Mouse (Mus musculus) neutrophil, adult 5-6 weeks (primary cell): ENCODE data around the gene Scn4a. TPM values are rescaled to one million over a fixed set of nuclear protein-coding genes. Genes with fewer than 3 reads are reported as not detected.

Experiments
- ATAC-seq: fragments of 151-379, 151-347 bp; 2 replicates; pipeline ENCODE4 v1.8.0; 2017; ENCODE audit warnings: mild to moderate bottlenecking, moderate TSS enrichment; ENCODE audit not compliant: insufficient number of reproducible peaks, poor library complexity, low FRiP score, severe bottlenecking; ENCODE audit errors: extremely low read depth
- total RNA-seq: library from RNA; stranded (forward); fragments of 200-1000 nt; gene quantifications from 2 replicates; pipeline ENCODE4 v1.2.3, GENCODE M21; 2017

Scn4a gene
- total RNA-seq, 1 experiment from 2014 or later, result 8.0 TPM

DNA sequence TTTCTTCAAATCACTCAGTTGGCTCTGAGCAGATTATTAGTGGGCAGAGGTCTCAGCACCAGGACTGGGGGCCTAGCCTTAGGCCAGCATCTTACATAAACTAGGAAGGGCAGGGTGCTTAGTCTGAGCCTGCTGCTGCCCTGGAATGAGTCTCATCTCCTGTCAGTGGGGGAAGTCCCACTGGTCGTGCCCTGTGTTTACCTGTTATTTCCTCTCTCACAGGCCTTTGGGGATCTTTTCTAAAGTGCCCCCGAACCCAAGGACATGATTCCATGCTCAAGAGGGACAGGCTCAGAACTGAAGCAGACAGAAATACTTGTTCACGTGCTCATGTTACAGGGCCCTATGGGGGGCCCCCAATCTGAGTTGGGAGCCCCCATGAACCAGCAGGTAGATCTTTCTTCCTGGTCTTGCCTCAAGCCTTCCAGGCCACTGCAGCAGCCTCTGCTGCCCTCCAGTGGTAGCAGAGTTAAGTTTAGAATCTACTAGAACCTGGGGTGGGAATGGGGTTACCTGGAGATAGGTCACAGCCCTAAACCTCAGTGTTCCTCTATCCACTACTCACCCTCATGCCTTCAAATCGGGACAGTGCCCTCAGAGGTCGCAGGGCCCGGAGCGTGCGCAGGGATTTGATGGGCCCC is 27.4 kb downstream of the Scn4a start:
- peak; percentile 58 for ATAC-seq

DNA sequence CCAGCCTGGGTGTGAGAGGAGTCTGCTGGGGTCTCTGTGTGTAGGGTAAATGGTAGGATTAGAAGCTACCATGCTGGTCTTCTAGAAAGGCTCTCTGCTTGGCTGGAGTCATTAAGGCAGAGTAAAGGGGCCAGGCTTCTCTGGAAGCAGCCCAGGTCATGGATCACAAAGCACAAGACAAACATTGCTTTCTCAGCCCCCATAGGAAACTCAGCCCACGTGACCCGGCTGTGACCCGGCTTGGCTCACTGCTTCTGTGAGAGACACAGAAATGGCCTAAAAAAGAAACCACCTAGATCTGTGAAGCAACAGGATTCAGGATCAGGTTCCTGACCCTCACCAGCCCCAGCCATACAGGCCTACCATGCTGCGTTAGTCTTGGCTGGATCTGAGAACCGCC is 28.2 kb downstream of the Scn4a start:
- ATAC-seq, result peak; percentile 51

DNA sequence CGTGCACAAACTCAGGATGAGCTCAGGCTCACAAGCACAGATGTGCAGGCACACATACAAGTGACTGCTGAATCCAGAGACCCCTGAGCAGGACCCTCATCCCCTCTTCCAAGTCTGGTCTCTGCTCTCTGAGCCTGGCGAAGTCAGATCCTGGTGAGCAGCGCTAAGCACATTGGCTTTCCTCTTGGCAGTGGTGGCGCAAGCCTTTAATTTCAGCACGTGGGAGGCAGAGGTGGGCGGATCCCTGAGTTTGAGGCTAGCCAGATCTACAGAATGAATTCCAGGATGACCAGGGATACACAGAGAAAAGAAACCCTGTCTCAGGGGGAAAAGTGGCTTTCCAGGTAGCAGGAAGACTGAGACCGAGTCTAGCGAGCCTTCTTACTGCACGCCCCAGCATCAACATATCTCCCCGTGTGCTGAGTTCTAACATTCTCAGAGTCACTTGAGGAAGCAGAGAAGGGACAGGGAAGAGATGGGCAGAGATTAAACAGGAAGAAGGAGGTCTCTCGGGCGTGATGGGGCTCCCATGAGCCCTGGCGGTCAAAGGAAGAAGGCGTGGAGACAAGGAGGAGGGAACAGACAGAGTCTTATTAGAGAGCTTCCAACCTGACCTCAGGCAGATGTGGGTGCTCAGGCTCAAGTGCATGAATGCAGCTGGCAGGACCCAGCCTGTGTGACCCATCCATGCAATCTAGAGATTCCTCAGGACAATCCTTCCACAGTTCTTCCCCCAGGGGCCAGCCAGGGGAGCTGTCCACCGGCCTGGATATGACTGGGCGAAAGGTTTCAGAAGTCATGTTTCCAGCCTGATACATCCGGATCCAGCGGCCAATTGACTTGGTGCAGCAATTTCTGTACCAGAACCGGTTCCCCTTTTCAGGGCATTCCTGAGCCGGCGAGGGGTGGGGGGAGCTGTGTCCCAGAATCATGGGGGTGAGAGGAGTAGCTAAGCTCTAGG is 34.4 kb downstream of the Scn4a start:
- peak; percentile 24; the same call in 1 of the 2 replicates for ATAC-seq

DNA sequence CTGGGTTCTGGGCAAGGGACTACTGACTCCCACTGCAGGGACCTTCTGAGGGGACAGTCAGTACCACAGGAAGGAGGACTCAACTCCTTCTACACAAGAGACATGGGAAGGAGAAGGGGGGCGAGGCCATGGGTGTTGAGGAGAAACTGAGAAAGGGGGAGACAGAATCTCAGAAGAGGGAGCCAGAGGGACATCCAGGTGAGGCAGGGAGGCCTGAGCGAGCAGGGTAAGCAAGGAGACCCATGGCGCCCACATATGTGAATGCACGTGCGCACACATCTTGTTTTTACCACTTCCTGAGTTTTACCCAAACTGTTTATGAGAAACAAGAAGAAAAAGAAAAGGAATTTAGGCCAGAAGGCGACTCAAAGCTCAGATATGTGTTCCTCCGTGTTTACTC is 35.3 kb downstream of the Scn4a start:
- ATAC-seq, result no peak

DNA sequence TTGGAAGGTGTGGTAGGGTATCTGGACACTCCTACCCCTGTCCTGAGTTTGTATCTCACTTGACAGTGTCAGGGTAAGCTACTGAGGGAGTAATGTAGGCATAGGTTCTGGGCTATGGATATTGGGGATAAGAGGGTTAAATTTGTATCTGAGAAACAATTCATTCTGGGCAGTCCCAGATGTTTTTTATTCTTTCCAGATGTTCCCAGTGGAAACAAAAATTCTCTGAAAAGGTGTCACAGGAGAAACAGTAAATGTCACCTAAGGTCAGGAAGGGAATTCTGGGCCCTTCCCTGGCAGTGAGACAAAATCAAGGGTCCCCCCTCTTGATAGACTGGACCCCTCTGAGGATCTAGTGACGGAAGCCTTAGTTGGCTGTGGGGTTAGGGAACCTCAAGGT is 36.7 kb downstream of the Scn4a start:
- no peak for ATAC-seq

DNA sequence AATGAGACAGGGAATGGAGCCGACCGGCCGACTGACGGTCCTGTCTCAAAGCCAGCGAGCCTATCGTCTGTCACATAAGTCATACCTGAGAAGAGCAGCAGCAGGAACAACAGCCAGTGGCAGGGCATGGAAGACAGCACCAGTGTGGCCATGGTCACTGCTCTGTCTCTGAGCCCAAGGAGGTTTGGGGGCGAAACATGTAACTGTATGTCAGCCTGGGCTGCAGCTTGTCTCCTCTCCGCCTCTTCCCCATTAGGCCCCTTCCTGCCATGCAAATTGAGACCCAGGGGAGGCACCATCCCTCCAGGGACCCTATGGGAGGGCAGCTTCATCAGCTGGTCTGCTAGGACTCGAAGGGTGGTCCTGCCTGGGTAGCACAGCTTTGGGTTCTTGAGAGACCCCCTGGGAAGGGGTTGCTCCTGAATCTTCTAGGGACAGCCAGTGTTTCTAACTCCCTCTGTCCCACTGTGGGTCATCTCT is 38.7 kb downstream of the Scn4a start, which contains the start of gene Cd79b:
Gene Cd79b (minus strand): TSS at position 430 of the 480 bp plus-strand sequence.
- peak; percentile 64 for ATAC-seq

DNA sequence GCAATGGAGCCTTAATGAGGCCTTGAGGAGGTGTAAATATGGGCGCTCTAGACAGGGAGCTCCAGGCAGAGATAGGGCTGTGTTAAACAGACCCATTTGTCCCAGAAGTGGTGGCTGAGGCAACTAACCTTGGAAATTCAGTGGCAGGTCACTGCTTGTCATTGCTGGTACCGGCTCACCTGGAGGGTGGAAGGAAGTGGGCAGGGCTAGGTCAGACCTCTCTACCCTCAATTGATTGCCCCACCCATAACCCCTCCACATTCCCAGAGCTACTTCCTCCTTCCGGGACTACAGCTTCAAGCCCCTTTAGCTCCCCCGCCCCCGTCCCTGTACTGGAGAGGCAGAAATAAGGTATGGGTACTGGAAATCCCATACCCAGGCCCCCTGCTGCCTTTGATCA is 39.6 kb downstream of the Scn4a start:
- ATAC-seq, result no peak

DNA sequence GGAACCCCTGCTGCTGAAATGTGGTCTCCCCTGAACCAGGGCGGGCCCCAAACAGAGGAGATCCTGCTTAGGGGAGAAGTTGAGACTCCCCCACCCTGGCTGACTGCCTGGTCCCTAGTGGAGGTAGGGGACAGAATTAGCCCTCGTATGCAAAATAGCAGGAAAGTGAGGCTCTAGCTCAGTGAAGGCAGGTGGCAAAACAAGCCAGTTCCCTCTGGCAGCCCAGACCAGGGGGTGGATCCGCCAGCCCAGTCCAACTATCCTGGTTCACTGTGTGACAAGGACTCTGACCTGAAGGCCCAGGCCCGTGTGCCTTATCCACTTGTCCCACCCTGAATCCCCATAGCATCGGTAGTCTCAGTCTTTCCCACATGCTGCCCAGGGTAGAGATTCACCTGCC is 43.0 kb downstream of the Scn4a start:
- ATAC-seq, result peak; percentile 47

DNA sequence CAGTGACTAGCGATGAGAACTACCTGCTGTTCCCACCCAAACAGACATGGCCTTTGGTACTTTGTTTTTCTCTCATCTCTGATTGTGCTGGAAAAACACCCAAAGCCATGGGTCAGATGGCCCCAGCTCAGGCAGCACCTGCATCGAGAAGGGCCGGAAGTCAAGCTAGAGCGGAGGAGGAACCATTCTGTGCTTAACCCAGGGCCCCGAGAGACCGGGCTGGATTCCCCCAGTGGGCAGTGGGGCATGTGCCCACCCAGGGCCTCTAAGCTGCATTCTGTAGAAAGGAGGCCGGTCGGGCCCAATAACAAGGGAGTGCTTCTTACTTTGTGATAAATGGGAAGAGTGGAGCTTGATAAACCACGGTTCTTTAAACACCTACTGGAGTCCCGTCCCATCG is 44.9 kb downstream of the Scn4a start:
- ATAC-seq, result peak; percentile 55

DNA sequence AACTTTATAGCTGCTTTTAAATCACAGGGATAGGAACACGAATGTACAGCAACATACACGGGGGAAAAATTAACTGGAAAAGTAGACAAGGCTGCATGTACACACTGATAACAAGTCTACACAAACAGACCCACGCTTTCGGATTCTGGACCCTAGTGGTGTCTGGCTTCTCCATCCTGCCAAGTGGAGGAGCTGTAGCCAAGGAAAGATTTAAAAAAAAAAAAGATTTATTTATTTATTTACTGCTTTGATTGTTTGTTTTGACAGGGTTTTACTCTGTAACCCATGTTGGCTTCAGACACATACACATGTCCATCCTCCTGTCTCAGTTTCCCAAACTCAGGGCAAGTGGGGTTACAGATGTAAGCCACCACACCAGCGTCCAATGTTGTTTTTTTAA is 45.7 kb downstream of the Scn4a start:
- ATAC-seq, result no peak

DNA sequence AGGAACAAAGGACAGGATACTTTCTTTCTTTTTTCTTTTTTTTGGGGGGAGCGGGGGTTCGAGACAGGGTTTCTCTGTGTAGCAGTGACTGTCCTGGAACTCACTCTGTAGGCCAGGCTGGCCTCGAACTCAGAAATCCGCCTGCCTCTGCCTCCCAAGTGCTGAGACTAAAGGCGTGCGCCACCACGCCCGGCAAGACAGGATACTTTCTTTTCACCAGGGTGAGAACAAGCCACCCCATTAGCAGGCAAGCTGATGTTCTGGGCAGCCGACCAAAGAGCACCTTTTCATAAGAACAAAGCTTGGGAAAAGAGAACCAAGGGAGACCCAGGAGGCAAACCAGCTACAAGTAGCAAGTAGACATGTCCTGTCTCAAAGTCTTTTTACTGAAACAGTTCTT is 46.3 kb downstream of the Scn4a start:
- no peak for ATAC-seq

DNA sequence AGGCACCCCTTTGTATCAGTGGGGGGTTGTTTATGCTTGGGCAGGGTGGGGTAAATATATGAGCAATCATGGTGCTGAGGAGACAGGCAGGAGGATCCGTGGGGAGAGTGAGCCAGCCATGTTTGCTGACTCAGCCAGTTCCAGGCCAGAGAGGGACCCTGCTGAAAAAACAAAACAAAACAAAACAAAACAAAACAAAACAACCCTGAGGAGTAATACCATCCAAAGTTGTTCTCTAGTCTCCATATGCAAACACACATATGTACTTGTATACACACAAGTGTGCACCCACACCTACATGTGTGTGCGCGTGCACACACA is 47.1 kb downstream of the Scn4a start:
- ATAC-seq, result no peak

DNA sequence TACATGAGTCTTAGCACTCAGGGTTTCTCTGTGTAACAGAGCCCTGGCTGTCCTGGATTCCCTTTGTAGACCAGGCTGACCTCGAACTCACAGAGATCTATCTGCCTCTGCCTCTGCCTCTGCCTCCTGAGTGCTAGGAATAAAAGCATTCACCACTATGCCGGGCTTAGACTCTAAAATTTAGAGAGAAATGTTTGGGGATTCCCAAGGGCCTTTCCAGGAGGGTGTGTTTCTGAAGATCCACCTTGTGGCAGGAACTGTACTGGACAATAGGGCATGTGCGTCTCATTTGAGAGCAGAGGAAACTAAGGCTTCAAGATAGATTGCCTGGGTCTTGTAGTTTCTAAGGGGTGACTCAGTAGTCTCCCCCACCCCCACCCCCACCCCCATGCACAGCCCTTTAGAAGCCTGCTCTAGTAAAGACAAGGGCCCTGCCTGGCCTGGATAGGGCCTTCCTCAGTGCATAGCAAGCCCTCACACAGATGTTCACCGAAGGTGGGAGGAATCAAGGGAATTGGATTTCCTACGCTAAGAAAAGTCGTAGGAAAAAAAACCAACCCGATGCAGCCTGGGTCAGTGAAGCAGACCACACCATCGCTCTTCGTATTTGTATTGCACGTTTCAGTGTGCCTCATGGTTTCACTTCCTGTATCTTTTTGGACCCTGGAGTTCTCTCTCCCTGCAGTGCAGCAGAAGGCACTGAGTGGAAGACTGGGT is 47.6 kb downstream of the Scn4a start:
- peak; percentile 60 for ATAC-seq

DNA sequence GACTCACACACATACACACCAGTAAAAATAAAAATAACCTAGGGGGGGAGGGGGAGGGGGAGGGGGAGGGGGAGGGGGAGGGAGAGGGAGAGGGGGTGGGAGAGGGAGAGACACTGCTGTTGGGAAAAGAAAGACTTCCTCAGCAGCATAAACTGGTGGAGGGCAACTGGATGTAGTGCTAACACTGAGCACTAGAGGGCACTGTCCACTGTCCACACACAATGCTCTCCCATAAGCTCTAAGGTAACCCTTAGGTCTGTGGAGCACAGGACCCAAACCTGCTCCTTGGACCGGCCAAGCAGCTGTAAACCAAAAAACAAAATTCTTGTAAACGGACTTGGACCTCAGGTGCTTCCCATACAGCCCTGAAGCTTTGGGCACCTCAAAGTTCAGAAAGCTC is 50.5 kb downstream of the Scn4a start:
- ATAC-seq, result peak; percentile 78

DNA sequence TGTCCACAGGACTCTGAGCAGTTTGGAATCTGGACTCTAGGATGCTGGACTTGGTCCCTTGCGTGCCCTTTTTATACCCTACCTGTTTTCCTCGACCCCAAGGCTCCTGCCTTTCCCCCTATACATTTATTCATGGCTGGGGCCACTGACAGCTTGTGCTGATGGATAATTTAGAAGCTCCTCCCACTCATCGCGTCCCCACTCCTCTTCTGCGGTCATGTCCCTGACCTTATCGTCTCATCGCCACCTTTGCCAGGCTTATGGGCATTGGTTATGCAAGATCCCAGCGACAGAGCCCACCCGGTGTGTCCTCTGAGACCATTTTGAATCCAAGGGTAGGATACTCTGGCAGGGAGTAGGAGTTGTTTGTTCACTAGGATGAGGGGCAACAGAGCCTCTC is 51.3 kb downstream of the Scn4a start, which contains the start of gene Gh:
Gene Gh (minus strand): TSS at position 101 of the 400 bp plus-strand sequence.
- ATAC-seq, result no peak

DNA sequence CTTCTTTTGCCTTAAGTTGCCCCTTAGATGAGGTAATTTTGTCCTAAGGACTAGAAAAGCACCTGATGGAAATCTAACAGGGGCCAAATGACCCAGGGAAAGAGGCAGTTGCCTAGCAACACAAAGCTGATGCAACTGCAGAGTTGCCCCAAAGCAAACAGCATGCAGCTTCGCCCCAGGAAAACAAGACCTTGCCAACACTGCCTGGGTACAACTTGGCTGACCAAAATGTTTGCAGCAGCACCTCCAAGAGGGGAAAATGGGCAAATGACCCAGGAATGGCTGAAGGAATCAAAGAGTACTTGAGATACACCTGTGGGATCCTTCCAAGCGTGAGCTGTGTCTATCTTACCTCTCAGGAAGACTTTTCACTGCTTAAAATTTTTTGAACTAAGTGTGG is 61.2 kb downstream of the Scn4a start:
- no peak for ATAC-seq

DNA sequence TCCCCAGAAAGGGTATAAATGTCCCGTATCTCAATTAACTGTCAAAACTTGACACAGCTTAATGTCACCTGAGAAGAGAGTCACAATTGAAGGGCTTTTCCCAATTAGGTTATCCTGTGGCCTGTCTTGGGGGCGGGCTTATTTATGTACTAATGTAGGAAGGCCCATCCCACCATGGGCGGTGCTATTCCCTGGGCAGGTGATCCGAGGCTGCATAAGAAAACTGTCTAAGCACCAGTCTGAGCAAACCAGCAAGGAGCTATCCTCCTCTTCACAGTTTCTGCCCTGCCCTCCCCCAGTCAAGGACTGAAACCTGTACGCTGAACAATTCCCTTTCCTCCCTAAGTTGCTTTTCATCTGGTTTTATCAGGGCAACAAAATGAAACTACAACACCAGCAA is 62.7 kb downstream of the Scn4a start:
- ATAC-seq, result no peak

DNA sequence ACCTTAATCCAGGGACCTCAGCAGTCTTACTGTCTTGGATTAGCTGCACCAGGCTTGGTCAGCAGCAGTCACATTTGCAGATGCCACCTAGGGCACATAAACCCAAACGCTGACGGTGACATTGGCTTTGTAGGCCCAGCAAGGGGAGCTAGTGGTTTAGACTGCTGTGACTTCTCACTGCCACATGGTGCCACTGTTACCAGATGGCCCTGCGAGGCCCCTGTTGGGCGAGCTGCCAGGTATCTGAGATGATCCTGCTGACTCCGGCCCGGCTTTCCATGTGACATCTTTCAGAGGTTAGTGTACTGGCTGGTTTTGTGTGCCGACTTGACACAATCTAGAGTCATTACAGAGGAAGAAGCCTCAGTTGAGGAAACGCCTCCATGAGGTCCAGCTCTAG is 63.7 kb downstream of the Scn4a start:
- ATAC-seq, result peak; percentile 46; the same call in 1 of the 2 replicates

DNA sequence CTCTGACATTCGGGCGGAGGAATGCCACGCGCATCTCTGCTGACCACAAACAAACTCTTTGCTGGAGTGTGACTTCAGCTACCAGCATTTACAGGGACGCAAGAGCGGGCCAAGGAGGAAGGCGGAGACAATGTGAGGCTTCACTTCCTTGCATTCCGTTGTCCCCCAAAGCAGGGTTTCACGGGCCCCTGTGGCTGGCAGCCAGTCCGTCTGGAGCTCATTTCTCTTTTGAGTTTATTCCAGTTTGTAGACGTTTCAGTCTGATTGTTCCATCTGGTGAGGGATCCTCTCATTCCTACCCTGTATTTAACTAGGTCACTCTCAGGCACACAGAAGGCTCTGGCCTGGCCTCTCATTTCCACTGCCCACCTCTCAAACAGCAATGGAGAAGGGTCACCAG is 66.1 kb downstream of the Scn4a start:
- ATAC-seq, result no peak
